Mouse (Mus musculus): ENCODE results near the gene Mgat3. TPM values are rescaled to one million over a fixed set of nuclear protein-coding genes. Genes with fewer than 3 reads are reported as not detected.

Mgat3 gene
- total and polyA plus RNA-seq, 3 experiments: not detected

Other genes with a start within 250 kb of the Mgat3 start
- 2.9 and 3.7 TPM in 2 replicates for gene Cbx7, start 202.6 kb upstream of the Mgat3 start, total RNA-seq (2012; rRNA removed)
- gene Cbx7, start 202.6 kb upstream of the Mgat3 start, polyA plus RNA-seq (2012; ENCODE audit: insufficient read depth in 1 of 2, insufficient read length in 2 of 2, low read depth in 1 of 2, low replicate concordance in 2 of 2, missing spikeins in 1 of 2): 10 to 100 TPM in 1 of 2 experiments, not detected in 1; 11.1 TPM
- 0.23 and 0.26 TPM in 2 replicates for gene Pdgfb, start 158.7 kb upstream of the Mgat3 start, total RNA-seq (2012; rRNA removed)
- gene Pdgfb, start 158.7 kb upstream of the Mgat3 start, polyA plus RNA-seq (2012; ENCODE audit: insufficient read depth in 1 of 2, insufficient read length in 2 of 2, low read depth in 1 of 2, low replicate concordance in 2 of 2, missing spikeins in 1 of 2): under 1 TPM in 1 of 2 experiments, not detected in 1; 0.72 TPM
- 93.7 and 105 TPM in 2 replicates for gene Syngr1, start 82.4 kb upstream of the Mgat3 start, total RNA-seq (2012; rRNA removed)
- gene Syngr1, start 82.4 kb upstream of the Mgat3 start, polyA plus RNA-seq (2012; ENCODE audit: insufficient read depth in 1 of 2, insufficient read length in 2 of 2, low read depth in 1 of 2, low replicate concordance in 2 of 2, missing spikeins in 1 of 2): 100 to 1,000 TPM in 1 of 2 experiments, not detected in 1; 115 TPM
- gene Rpl3, start 81.9 kb upstream of the Mgat3 start, total RNA-seq (2012; rRNA removed): 1,686 and 1,722 TPM in 2 replicates
- 1,000 to 10,000 TPM in 1 of 2 experiments, 100 to 1,000 TPM in 1; 543 to 1,096 TPM for gene Rpl3, start 81.9 kb upstream of the Mgat3 start, polyA plus RNA-seq (2012; ENCODE audit: insufficient read depth in 1 of 2, insufficient read length in 2 of 2, low read depth in 1 of 2, low replicate concordance in 2 of 2, missing spikeins in 1 of 2)
- gene Tab1, start 40.6 kb upstream of the Mgat3 start, total RNA-seq (2012; rRNA removed): 18.2 and 23.3 TPM in 2 replicates
- gene Tab1, start 40.6 kb upstream of the Mgat3 start, polyA plus RNA-seq (2012; ENCODE audit: insufficient read depth in 1 of 2, insufficient read length in 2 of 2, low read depth in 1 of 2, low replicate concordance in 2 of 2, missing spikeins in 1 of 2): 10 to 100 TPM in 1 of 2 experiments, not detected in 1; 31.1 TPM
- 35.4 and 41.5 TPM in 2 replicates for gene Mief1, start 60.3 kb downstream of the Mgat3 start, total RNA-seq (2012; rRNA removed)
- gene Mief1, start 60.3 kb downstream of the Mgat3 start, polyA plus RNA-seq (2012; ENCODE audit: insufficient read depth in 1 of 2, insufficient read length in 2 of 2, low read depth in 1 of 2, low replicate concordance in 2 of 2, missing spikeins in 1 of 2): 10 to 100 TPM in 1 of 2 experiments, not detected in 1; 34.6 TPM
- gene AC140267.1, start 62.1 kb downstream of the Mgat3 start, total RNA-seq (2012; rRNA removed): not detected in 2 replicates
- 1 to 10 TPM in 1 of 2 experiments, not detected in 1; 1.9 TPM for gene AC140267.1, start 62.1 kb downstream of the Mgat3 start, polyA plus RNA-seq (2012; ENCODE audit: insufficient read depth in 1 of 2, insufficient read length in 2 of 2, low read depth in 1 of 2, low replicate concordance in 2 of 2, missing spikeins in 1 of 2)
- 351 and 459 TPM in 2 replicates for gene Atf4, start 81.5 kb downstream of the Mgat3 start, total RNA-seq (2012; rRNA removed)
- gene Atf4, start 81.5 kb downstream of the Mgat3 start, polyA plus RNA-seq (2012; ENCODE audit: insufficient read depth in 1 of 2, insufficient read length in 2 of 2, low read depth in 1 of 2, low replicate concordance in 2 of 2, missing spikeins in 1 of 2): 100 to 1,000 TPM in 1 of 2 experiments, 10 to 100 TPM in 1; 85.1 to 444 TPM
- gene Rps19bp1, start 90.6 kb downstream of the Mgat3 start, total RNA-seq (2012; rRNA removed): 59.7 and 78.9 TPM in 2 replicates
- 100 to 1,000 TPM in 1 of 2 experiments, not detected in 1; 155 TPM for gene Rps19bp1, start 90.6 kb downstream of the Mgat3 start, polyA plus RNA-seq (2012; ENCODE audit: insufficient read depth in 1 of 2, insufficient read length in 2 of 2, low read depth in 1 of 2, low replicate concordance in 2 of 2, missing spikeins in 1 of 2)
- not detected in 2 replicates for gene Cacna1i, start 113.5 kb downstream of the Mgat3 start, total RNA-seq (2012; rRNA removed)
- not detected for gene Cacna1i, start 113.5 kb downstream of the Mgat3 start, polyA plus RNA-seq (2012; ENCODE audit: insufficient read depth in 1 of 2, insufficient read length in 2 of 2, low read depth in 1 of 2, low replicate concordance in 2 of 2, missing spikeins in 1 of 2)